Mouse (Mus musculus) lung, adult 2 months (tissue): ENCODE results near the gene Golph3. TPM values are rescaled to one million over a fixed set of nuclear protein-coding genes. Genes with fewer than 3 reads are reported as not detected.
A peak's percentile ranks its signal among the peaks of the same experiment; 100 is the strongest.

Experiments used
- DNase-seq: peaks from one replicate; pipeline ENCODE4 v3.0.0; 2022
- H3K4me1 ChIP-seq: fragments of 200-500 bp; 2 replicates; pipeline ENCODE4 v1.6.1; 2011; ENCODE audit warnings: low read length; ENCODE audit not compliant: control insufficient read depth, insufficient read depth
- H3K4me3 ChIP-seq: fragments of 200-500 bp; replicated peaks from 2 replicates; pipeline ENCODE3; 2011; ENCODE audit warnings: low read depth, mild to moderate bottlenecking, control low read depth, low read length; ENCODE audit errors: extremely low read depth
- CTCF ChIP-seq: fragments of 200-500 bp; IDR thresholded peaks from 2 replicates; pipeline ENCODE4 v1.5.1; 2011; ENCODE audit warnings: mild to moderate bottlenecking, low read length, control low read depth; ENCODE audit not compliant: insufficient read depth
- POLR2A ChIP-seq: fragments of 200-500 bp; IDR thresholded peaks from 2 replicates; pipeline ENCODE4 v1.6.1; 2011; ENCODE audit warnings: low read depth, mild to moderate bottlenecking, control low read depth, low read length, borderline replicate concordance; ENCODE audit errors: extremely low read depth
- WGBS: fragments of 180-500 bp; shearing (Covaris S2); methylation state at CpG from one replicate; pipeline ENCODE4 v1.1.7; 2018; 5-methylcytosine and 5-hydroxymethylcytosine counted together
- polyA plus RNA-seq: library from polyadenylated mRNA; depleted of rRNA; stranded (reverse); fragments of >200 nt; gene quantifications from 2 replicates; pipeline ENCODE4 v1.2.3, GENCODE M21; 2012

Gene Golph3
- polyA plus RNA-seq, 1 experiment, result 92.4 TPM

- TF ChIP-seq CTCF (no peak), POLR2A (no peak)
- WGBS, result 57% methylated on average over 2 of the region's 2 CpGs
- DNase-seq, result no peak
- Histone ChIP-seq H3K4me1 (no peaks in the 10 kb centered on the region), H3K4me3 (no peak overlapping the region)
Measured at GRCm38 (mm10) chr15:12315996-12316395, 5.3 kb upstream of the Golph3 start.

GRCm38 (mm10) chr15:12317290-12317689 lies 4.0 kb upstream of the Golph3 start:
- no peak for TF ChIP-seq CTCF
- no peak for TF ChIP-seq POLR2A
- H3K4me1 ChIP-seq, result no peaks in the 10 kb centered on the region
- 69% methylated on average over 5 of the region's 5 CpGs for WGBS
- DNase-seq, result no peak
- H3K4me3 ChIP-seq, result no peak overlapping the region

- no peak for TF ChIP-seq POLR2A
- no peak for TF ChIP-seq CTCF
- Histone ChIP-seq H3K4me1 (peaks cover 3% of the 10 kb centered on the region; the same call in 1 of the 2 replicates), H3K4me3 (no peak overlapping the region)
- 84% methylated on average over 8 of the region's 8 CpGs for WGBS
- no peak for DNase-seq
Measured at GRCm38 (mm10) chr15:12318451-12318850, 2.8 kb upstream of the Golph3 start.

GRCm38 (mm10) chr15:12319889-12320288 lies 1.4 kb upstream of the Golph3 start:
- H3K4me1 ChIP-seq, result peaks cover 8% of the 10 kb centered on the region
- H3K4me3 ChIP-seq, result no peak overlapping the region
- WGBS, result 54% methylated on average over 5 of the region's 5 CpGs
- TF ChIP-seq CTCF (no peak), POLR2A (no peak)
- DNase-seq, result no peak

- Histone ChIP-seq H3K4me1 (peaks cover 9% of the 10 kb centered on the region), H3K4me3 (peak overlapping the region; percentile 82)
- 5% methylated on average over 22 of the region's 22 CpGs for WGBS
- TF ChIP-seq POLR2A, result no peak
- TF ChIP-seq CTCF, result no peak
- DNase-seq, result no peak
Measured at GRCm38 (mm10) chr15:12320441-12321090, 684 bp upstream of the Golph3 start.

GRCm38 (mm10) chr15:12321788-12322621 lies 755 bp downstream of the Golph3 start, which contains the start of gene 1810049J17Rik:
1810049J17Rik (minus strand) TSS chr15:12321899.
- peak within 1 kb of the TSS; percentile 82 for H3K4me3 ChIP-seq
- under 1% methylated on average over 70 of the region's 70 CpGs for WGBS
- no peak for TF ChIP-seq POLR2A
- no peak for TF ChIP-seq CTCF
- DNase-seq, result peak; percentile 58
- peaks cover 15% of the 10 kb centered on the region for H3K4me1 ChIP-seq

- H3K4me1 ChIP-seq, result peaks cover 17% of the 10 kb centered on the region
- 4% methylated on average over 9 of the region's 9 CpGs for WGBS
- DNase-seq, result no peak
- no peak for TF ChIP-seq POLR2A
- no peak for TF ChIP-seq CTCF
- peak overlapping the region; percentile 60 for H3K4me3 ChIP-seq
Measured at GRCm38 (mm10) chr15:12322676-12323402, 1.6 kb downstream of the Golph3 start.

- Histone ChIP-seq H3K4me1 (peaks cover 20% of the 10 kb centered on the region), H3K4me3 (no peak overlapping the region)
- TF ChIP-seq CTCF, result no peak
- TF ChIP-seq POLR2A, result no peak
- 91% methylated on average over 1 of the region's 1 CpGs for WGBS
- no peak for DNase-seq
Measured at GRCm38 (mm10) chr15:12324326-12324725, 3.1 kb downstream of the Golph3 start.

GRCm38 (mm10) chr15:12330389-12330788 lies 9.1 kb downstream of the Golph3 start:
- Histone ChIP-seq H3K4me3 (no peak overlapping the region), H3K4me1 (peaks cover 20% of the 10 kb centered on the region)
- no peak for TF ChIP-seq POLR2A
- no peak for TF ChIP-seq CTCF
- 73% methylated on average over 3 of the region's 3 CpGs for WGBS
- DNase-seq, result no peak

- DNase-seq, result no peak
- Histone ChIP-seq H3K4me1 (peaks cover 19% of the 10 kb centered on the region), H3K4me3 (no peak overlapping the region)
- TF ChIP-seq CTCF (no peak), POLR2A (no peak)
Measured at GRCm38 (mm10) chr15:12330892-12331291, 9.6 kb downstream of the Golph3 start.
